Comparison of ENCODE assay signal across 11 mouse cellular contexts in the genomic region with DNA sequence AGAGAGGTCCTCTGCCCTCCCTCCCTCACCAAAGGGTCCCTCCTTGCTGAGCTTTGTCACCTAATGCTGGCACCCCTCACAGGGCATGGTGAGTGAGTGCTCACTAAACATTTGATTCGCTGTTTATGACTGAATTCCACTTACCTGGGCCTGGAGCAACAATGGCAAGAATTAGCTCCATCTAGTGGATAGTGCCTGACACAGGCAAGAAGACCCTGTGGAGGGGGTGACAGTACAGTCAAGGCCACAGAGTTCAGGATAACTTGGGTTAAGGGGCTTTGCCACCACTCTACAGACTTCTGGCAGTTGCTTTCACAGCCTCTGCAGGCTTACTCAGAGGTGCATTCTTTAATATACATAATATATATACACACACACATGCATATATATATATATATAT. TPM values are rescaled to one million over a fixed set of nuclear protein-coding genes. Genes with fewer than 3 reads are reported as not detected.
DNase-seq lines count a peak whose midpoint lies in the region; ATAC-seq and TF ChIP-seq lines count a peak whose summit lies in the region.
"Had no signal": no experiment of that assay in that cellular context is flagged by ENCODE, and none has a peak within 500 bp of the region (broad histone marks: within the 10 kb centered on the region; RNA-seq: fewer than 3 reads in every experiment).

No protein-coding gene starts in this region.

- 32% methylated on average over 1 of the region's 1 CpGs for WGBS in hindbrain, embryonic 11.5 days

- TF ChIP-seq CTCF in left cerebral cortex, adult 2 months (IDR thresholded peaks at IDR 0.05) = peak; percentile 47

- no peak overlapping the region for H3K27ac ChIP-seq in left cerebral cortex, adult 2 months
- no peak overlapping the region for H3K27ac ChIP-seq in hindbrain, embryonic 11.5 days (ENCODE audit: low read depth, low read length)

- H3K9ac ChIP-seq in hindbrain, embryonic 11.5 days (ENCODE audit: low read depth, low read length) = no peak overlapping the region

- peak; percentile 46; the same call in 1 of the 2 replicates for ATAC-seq in hindbrain, embryonic 11.5 days (ENCODE audit: low FRiP score)
- ATAC-seq: activated CD4-positive, CD25-positive, alpha-beta regulatory T cell, adult 4 months had no signal

- H3K4me3 ChIP-seq in left cerebral cortex, adult 2 months = no peak overlapping the region
- no peak overlapping the region for H3K4me3 ChIP-seq in hindbrain, embryonic 11.5 days (ENCODE audit: low read depth, low read length)

- no peaks in the 10 kb centered on the region for H3K9me3 ChIP-seq in hindbrain, embryonic 11.5 days (ENCODE audit: control insufficient read depth, low read length)

- intact Hi-C loops in left cerebral cortex, adult 2 months (cut with DNase I) = no loop called here
- intact Hi-C loops in left cerebral cortex, postnatal 14 days (cut with DNase I) = no loop called here

- H3K4me2 ChIP-seq in hindbrain, embryonic 11.5 days (replicated peaks; ENCODE audit: low read depth, low read length) = no peak overlapping the region

- no peak for DNase-seq in left cerebral cortex, adult 2 months (ENCODE audit: extremely low spot score in 1 of 2, low spot score in 2 of 2)
- DNase-seq in left cerebral cortex, postnatal 14 days (ENCODE audit: low spot score in 2 of 2) = no peak
- DNase-seq in ZHBTc4 (ENCODE audit: low read depth, low spot score) = peak; percentile 42
- DNase-seq in hindbrain, embryonic 11.5 days (ENCODE audit: low spot score) = peak; percentile 26
- peak; percentile 31 for DNase-seq in retina, embryonic 14.5 days (ENCODE audit: low spot score)
- no peak for DNase-seq in layer of hippocampus, postnatal 25 days (ENCODE audit: extremely low spot score in 1 of 2, low spot score in 1 of 2)
- no peak for DNase-seq in adrenal gland, postnatal 36 days
- DNase-seq: cerebellum, adult 18-20 months; heart, postnatal 14 days; thymus, adult 2 months had no signal

- no peaks in the 10 kb centered on the region for H3K4me1 ChIP-seq in hindbrain, embryonic 11.5 days (replicated peaks; ENCODE audit: control insufficient read depth, insufficient read depth, low read length)

- no peaks in the 10 kb centered on the region for H3K27me3 ChIP-seq in hindbrain, embryonic 11.5 days (ENCODE audit: control insufficient read depth, insufficient read depth, low read length)

- no peaks in the 10 kb centered on the region for H3K36me3 ChIP-seq in hindbrain, embryonic 11.5 days (ENCODE audit: control insufficient read depth, insufficient read depth, low read length)

RNA-seq across cellular contexts. Expression of a gene that starts 55.8 kb away (rescaled TPM):
- total RNA-seq in left cerebral cortex, adult 2 months (2021) = 10 to 100 TPM; 13.0 to 13.5 TPM
- 10 to 100 TPM; 10.5 to 11.7 TPM for total RNA-seq in left cerebral cortex, postnatal 14 days (2021)
- 0.32 and 0.99 TPM in 2 replicates for polyA plus RNA-seq in hindbrain, embryonic 11.5 days (2014; fragmentation: Nextera tagmentation; extraction: Ambion mirVana)
- 1 to 10 TPM; 8.1 to 9.1 TPM for total RNA-seq in layer of hippocampus, postnatal 25 days (2021)
- under 1 TPM in 1 of 2 experiments, not detected in 1; 0.20 TPM for total RNA-seq in adrenal gland, postnatal 36 days (2021)
- polyA plus RNA-seq: activated CD4-positive, CD25-positive, alpha-beta regulatory T cell, adult 4 months had no signal

Comparison
In these comparisons a context has a peak if more than half of its experiments do, and no peak if none do; other contexts are left out.
1. DNase-seq: peak in ZHBTc4 (single experiment), hindbrain, embryonic 11.5 days (single experiment) and retina, embryonic 14.5 days (single experiment); none in left cerebral cortex, adult 2 months (0 of 2), left cerebral cortex, postnatal 14 days (0 of 2), layer of hippocampus, postnatal 25 days (0 of 2) and adrenal gland, postnatal 36 days (0 of 2).
2. RNA of a gene that starts 55.8 kb away (total RNA-seq): 13.0 to 13.5 TPM in left cerebral cortex, adult 2 months, 10.5 to 11.7 TPM in left cerebral cortex, postnatal 14 days and 8.1 to 9.1 TPM in layer of hippocampus, postnatal 25 days; 0.20 TPM in adrenal gland, postnatal 36 days; every median in the first group is over 4 times any median in the second.